Mouse (Mus musculus) ES-Bruce4 (cell line): ENCODE measurements around the gene Ccsap. TPM values are rescaled to one million over a fixed set of nuclear protein-coding genes. Genes with fewer than 3 reads are reported as not detected.

Experiments
- H3K27ac ChIP-seq: 2 replicates; pipeline ENCODE4 v1.5.1; 2012; ENCODE audit warnings: low read length, inconsistent platforms; ENCODE audit not compliant: insufficient read depth
- H3K27me3 ChIP-seq: 2 replicates; pipeline ENCODE4 v1.6.1; 2012; ENCODE audit warnings: mild to moderate bottlenecking, low read length, inconsistent platforms; ENCODE audit not compliant: control insufficient read depth, poor library complexity, insufficient read depth, severe bottlenecking
- H3K36me3 ChIP-seq: 2 replicates; pipeline ENCODE4 v1.6.1; 2012; ENCODE audit warnings: inconsistent platforms, mild to moderate bottlenecking, low read length, moderate library complexity; ENCODE audit not compliant: control insufficient read depth, poor library complexity, insufficient read depth, severe bottlenecking
- H3K4me1 ChIP-seq: one replicate; pipeline ENCODE4 v1.8.1; 2011; ENCODE audit warnings: low read length; ENCODE audit not compliant: control insufficient read depth, insufficient read depth
- H3K4me3 ChIP-seq: 2 replicates; pipeline ENCODE4 v1.5.1; 2011; ENCODE audit warnings: low read depth, mild to moderate bottlenecking, low read length
- H3K9ac ChIP-seq: 2 replicates; pipeline ENCODE4 v1.6.1; 2012; ENCODE audit warnings: low read depth, mild to moderate bottlenecking, inconsistent platforms; ENCODE audit not compliant: poor library complexity, severe bottlenecking
- H3K9me3 ChIP-seq: replicated peaks from 2 replicates; pipeline ENCODE4 v1.6.1; 2012; ENCODE audit warnings: mild to moderate bottlenecking, low read length, inconsistent platforms; ENCODE audit not compliant: control insufficient read depth, poor library complexity, insufficient read depth, severe bottlenecking
- CTCF ChIP-seq: IDR thresholded peaks from one replicate; pipeline ENCODE4 v1.8.1; 2011; ENCODE audit warnings: low read depth, low read length
- EP300 ChIP-seq: IDR thresholded peaks from 2 replicates; pipeline ENCODE4 v1.6.1; 2011; ENCODE audit warnings: low read depth, low read length; ENCODE audit not compliant: insufficient read depth
- POLR2A ChIP-seq: IDR thresholded peaks from one replicate; pipeline ENCODE4 v1.8.1; 2011; ENCODE audit warnings: low read length; ENCODE audit not compliant: insufficient read depth
- polyA plus RNA-seq: library from polyadenylated mRNA; stranded (reverse); fragments of >200 nt; gene quantifications from 2 replicates; pipeline ENCODE4 v1.2.4, GENCODE M21; 2011; ENCODE audit warnings: low read depth; ENCODE audit not compliant: missing spikeins, insufficient read depth, insufficient read length

The Ccsap gene
- polyA plus RNA-seq: 4.8 and 6.6 TPM in 2 replicates

- H3K4me1 ChIP-seq: no peaks in the 10 kb centered on the region
- no peak within 1 kb of the TSS for H3K27ac ChIP-seq
- H3K27me3 ChIP-seq: no peaks in the 10 kb centered on the region
- no peaks in the 10 kb centered on the region for H3K9me3 ChIP-seq
- peak within 1 kb of the TSS; percentile 86 for H3K4me3 ChIP-seq
- peak within 1 kb of the TSS; percentile 84 for H3K9ac ChIP-seq
- TF ChIP-seq CTCF: no peak
- TF ChIP-seq POLR2A: peak; percentile 69
- no peaks in the 10 kb centered on the region for H3K36me3 ChIP-seq
Measured at GRCm38 (mm10) chr8:123859648-123860259, at the start of gene Ccsap. Gene Ccsap, minus strand, starts transcription at chr8:123860209.

DNA sequence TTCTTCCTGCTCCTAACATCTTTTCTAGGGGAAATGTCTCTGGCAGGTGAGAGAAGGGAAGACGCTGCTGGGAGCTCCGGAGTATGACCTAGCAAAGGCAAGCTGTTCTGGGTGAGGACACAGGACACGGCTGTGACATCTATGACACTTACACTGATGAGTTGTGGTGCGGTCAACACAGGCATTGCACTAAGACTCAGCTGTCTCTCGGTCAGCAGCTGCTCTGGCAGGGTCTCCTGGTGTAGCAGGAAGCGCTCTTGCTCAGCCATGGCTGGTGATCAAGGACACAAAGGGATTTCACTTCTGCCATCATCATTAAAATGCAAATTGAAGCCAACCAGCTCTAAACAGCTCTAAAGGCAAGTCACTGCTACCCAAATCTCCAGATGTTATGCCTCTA lies 47.6 kb upstream of the Ccsap start:
- H3K36me3 ChIP-seq: peaks cover 74% of the 10 kb centered on the region
- H3K27me3 ChIP-seq: no peaks in the 10 kb centered on the region
- H3K9me3 ChIP-seq: no peaks in the 10 kb centered on the region
- TF ChIP-seq EP300: no peak
- no peak for TF ChIP-seq POLR2A
- TF ChIP-seq CTCF: no peak
- no peak overlapping the region for H3K4me3 ChIP-seq
- H3K9ac ChIP-seq: no peak overlapping the region
- no peak overlapping the region for H3K27ac ChIP-seq
- H3K4me1 ChIP-seq: no peaks in the 10 kb centered on the region

GRCm38 (mm10) chr8:123902653-123903052 lies 42.6 kb upstream of the Ccsap start:
- Histone ChIP-seq H3K4me1 (no peaks in the 10 kb centered on the region), H3K4me3 (no peak overlapping the region), H3K36me3 (peaks cover 49% of the 10 kb centered on the region), H3K27ac (no peak overlapping the region), H3K27me3 (no peaks in the 10 kb centered on the region), H3K9me3 (no peaks in the 10 kb centered on the region), H3K9ac (no peak overlapping the region)
- TF ChIP-seq POLR2A: no peak
- TF ChIP-seq EP300: no peak
- TF ChIP-seq CTCF: no peak

DNA sequence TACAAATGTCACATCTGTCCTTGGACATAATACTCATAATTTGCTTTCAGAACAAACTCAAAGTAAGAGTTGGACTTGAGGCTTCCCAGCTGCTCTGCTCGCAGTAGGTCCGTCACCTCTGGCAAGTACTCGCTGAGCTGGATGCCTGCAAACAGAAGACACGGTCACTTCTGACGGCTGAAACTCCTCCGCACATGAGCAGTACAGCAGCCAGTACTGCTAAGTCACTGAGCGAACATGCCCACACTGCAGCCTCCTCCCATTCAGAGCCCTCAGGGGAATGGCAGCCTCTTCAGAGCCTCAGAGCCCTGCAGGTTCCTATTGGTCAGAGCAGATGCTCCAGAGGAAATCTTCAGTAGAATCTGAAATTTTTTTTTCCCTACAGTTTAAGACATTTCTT lies 39.4 kb upstream of the Ccsap start:
- Histone ChIP-seq H3K4me3 (no peak overlapping the region), H3K27me3 (no peaks in the 10 kb centered on the region), H3K27ac (no peak overlapping the region), H3K9ac (no peak overlapping the region), H3K9me3 (no peaks in the 10 kb centered on the region), H3K36me3 (peaks cover 32% of the 10 kb centered on the region), H3K4me1 (no peaks in the 10 kb centered on the region)
- TF ChIP-seq POLR2A (no peak), EP300 (no peak)

DNA sequence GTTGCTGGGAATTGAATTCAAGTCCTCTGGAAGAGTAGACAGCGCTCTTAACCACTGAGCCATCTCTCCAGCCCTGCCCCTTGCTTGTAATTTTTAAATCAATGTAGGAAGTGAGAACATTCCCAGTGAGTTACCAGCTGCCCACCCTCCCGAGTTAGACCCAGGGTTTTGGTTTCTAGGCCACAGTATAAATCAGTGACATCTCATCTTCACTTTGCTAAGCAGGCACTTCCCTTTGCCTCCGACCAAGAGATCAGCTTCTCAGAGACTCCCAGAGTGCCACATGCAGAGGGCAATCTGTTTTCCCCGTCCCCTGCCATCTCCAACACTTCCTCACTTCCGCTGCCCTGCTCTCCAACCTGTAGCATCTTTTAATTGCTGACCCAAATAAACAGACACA lies 38.6 kb upstream of the Ccsap start:
- no peak overlapping the region for H3K27ac ChIP-seq
- TF ChIP-seq POLR2A: no peak
- TF ChIP-seq CTCF: no peak
- TF ChIP-seq EP300: no peak
- H3K4me1 ChIP-seq: no peaks in the 10 kb centered on the region
- no peaks in the 10 kb centered on the region for H3K27me3 ChIP-seq
- no peaks in the 10 kb centered on the region for H3K9me3 ChIP-seq
- H3K36me3 ChIP-seq: peaks cover 24% of the 10 kb centered on the region
- H3K9ac ChIP-seq: no peak overlapping the region
- no peak overlapping the region for H3K4me3 ChIP-seq

GRCm38 (mm10) chr8:123896774-123897173 lies 36.8 kb upstream of the Ccsap start:
- H3K27me3 ChIP-seq: no peaks in the 10 kb centered on the region
- no peak overlapping the region for H3K27ac ChIP-seq
- H3K4me1 ChIP-seq: no peaks in the 10 kb centered on the region
- H3K36me3 ChIP-seq: peaks cover 12% of the 10 kb centered on the region
- H3K9ac ChIP-seq: no peak overlapping the region
- TF ChIP-seq POLR2A (no peak), EP300 (no peak), CTCF (no peak)
- H3K9me3 ChIP-seq: no peaks in the 10 kb centered on the region
- no peak overlapping the region for H3K4me3 ChIP-seq
